Mouse (Mus musculus) olfactory bulb, adult 2 months (tissue): ENCODE results near the gene Cap2.

Source experiments
- CTCF ChIP-seq: fragments of 200-500 bp; IDR thresholded peaks from 2 replicates; pipeline ENCODE4 v1.5.1; 2012; ENCODE audit warnings: low read depth, mild to moderate bottlenecking, low read length, moderate library complexity; ENCODE audit not compliant: insufficient read depth
- POLR2A ChIP-seq: fragments of 200-500 bp; IDR thresholded peaks from 2 replicates; pipeline ENCODE4 v1.6.1; 2012; ENCODE audit warnings: mild to moderate bottlenecking, low read depth, low read length, moderate library complexity; ENCODE audit not compliant: insufficient read depth

DNA sequence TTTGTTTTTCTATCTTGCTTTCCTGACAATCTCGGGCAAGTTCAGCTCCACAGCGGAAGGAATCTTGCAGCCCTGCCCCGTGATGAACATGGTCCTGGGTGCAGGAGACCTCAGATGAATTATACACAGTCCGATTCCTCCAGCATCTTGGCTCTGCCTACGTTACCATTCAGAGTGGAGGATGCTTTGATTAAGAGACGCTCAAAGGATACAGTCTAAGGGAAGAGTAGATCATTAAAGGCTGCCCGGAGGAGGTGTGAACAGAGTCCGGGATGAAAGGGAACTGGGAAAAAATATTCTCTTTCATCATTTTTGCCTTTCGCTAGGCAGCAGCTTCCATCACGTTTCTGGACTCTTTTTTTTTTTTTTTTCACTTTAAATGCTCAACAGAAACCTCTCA lies 27.4 kb downstream of the Cap2 start:
- TF ChIP-seq CTCF (no peak), POLR2A (no peak)
